Mouse (Mus musculus) neural tube, embryonic 15.5 days (tissue): ENCODE measurements around the gene Arnt2. TPM values are rescaled to one million over a fixed set of nuclear protein-coding genes. Genes with fewer than 3 reads are reported as not detected.

Experiments used
- ATAC-seq: fragments of 200-750 bp; cut with Nextera tagmentation; 2 replicates; pipeline ENCODE4 v1.8.0; 2017; ENCODE audit warnings: mild to moderate bottlenecking, moderate TSS enrichment, moderate library complexity; ENCODE audit not compliant: low FRiP score
- H3K27ac ChIP-seq: fragments of 300-500 bp; sonication (generic); replicated peaks from 2 replicates; pipeline ENCODE4 v1.5.1; 2015; ENCODE audit warnings: mild to moderate bottlenecking, inconsistent platforms
- H3K27me3 ChIP-seq: fragments of 300-500 bp; sonication (generic); replicated peaks from 2 replicates; pipeline ENCODE4 v1.6.1; 2015; ENCODE audit warnings: inconsistent platforms
- H3K36me3 ChIP-seq: fragments of 300-500 bp; sonication (generic); 2 replicates; pipeline ENCODE4 v1.6.1; 2015; ENCODE audit warnings: inconsistent platforms
- H3K4me1 ChIP-seq: fragments of 300-500 bp; sonication (generic); 2 replicates; pipeline ENCODE4 v1.6.1; 2015; ENCODE audit warnings: inconsistent platforms
- H3K4me2 ChIP-seq: fragments of 300-500 bp; sonication (generic); 2 replicates; pipeline ENCODE4 v1.6.1; 2015; ENCODE audit warnings: inconsistent platforms, mild to moderate bottlenecking, moderate library complexity
- H3K4me3 ChIP-seq: fragments of 300-500 bp; sonication (generic); replicated peaks from 2 replicates; pipeline ENCODE4 v1.5.1; 2015; ENCODE audit warnings: mild to moderate bottlenecking, inconsistent platforms
- H3K9ac ChIP-seq: fragments of 300-500 bp; sonication (generic); replicated peaks from 2 replicates; pipeline ENCODE4 v1.6.1; 2015; ENCODE audit warnings: mild to moderate bottlenecking, inconsistent platforms
- H3K9me3 ChIP-seq: fragments of 300-500 bp; sonication (generic); replicated peaks from 2 replicates; pipeline ENCODE4 v1.6.1; 2016; ENCODE audit warnings: inconsistent platforms
- WGBS: fragments of 180-500 bp; shearing (Covaris S2); methylation state at CpG from one replicate; pipeline ENCODE4 v1.1.7; 2015; ENCODE audit warnings: mixed read lengths; 5-methylcytosine and 5-hydroxymethylcytosine counted together
- polyA plus RNA-seq: library from polyadenylated mRNA; unstranded; fragments of >200 nt; fragmentation: Nextera tagmentation; extraction: Ambion mirVana; gene quantifications from 2 replicates; pipeline ENCODE4 v1.2.1, GENCODE M21; 2015

Arnt2 gene
- polyA plus RNA-seq, 1 experiment from 2014 or later = 55.0 TPM

DNA sequence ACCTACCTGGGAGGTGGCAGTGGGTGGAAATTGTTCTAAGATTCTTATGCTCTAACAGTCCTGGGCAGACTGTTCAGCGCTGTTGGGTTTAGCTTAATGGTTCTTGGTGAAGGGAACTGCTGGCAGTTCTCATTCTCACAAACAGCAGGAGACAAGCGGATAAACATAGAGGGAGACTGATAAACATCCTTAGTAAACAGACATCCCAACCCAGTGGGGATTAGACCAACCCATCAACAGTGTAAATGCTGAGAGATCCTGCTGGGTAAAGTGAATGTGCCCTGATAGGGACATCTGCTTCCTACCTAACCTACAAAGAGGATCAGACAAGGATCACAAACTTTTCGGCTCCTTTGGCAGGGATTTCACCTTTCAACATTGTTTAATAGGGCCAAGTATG, 155.7 kb downstream of the Arnt2 start:
- 67% methylated on average over 3 of the region's 3 CpGs for WGBS
- H3K36me3 ChIP-seq = peaks cover 63% of the 10 kb centered on the region

DNA sequence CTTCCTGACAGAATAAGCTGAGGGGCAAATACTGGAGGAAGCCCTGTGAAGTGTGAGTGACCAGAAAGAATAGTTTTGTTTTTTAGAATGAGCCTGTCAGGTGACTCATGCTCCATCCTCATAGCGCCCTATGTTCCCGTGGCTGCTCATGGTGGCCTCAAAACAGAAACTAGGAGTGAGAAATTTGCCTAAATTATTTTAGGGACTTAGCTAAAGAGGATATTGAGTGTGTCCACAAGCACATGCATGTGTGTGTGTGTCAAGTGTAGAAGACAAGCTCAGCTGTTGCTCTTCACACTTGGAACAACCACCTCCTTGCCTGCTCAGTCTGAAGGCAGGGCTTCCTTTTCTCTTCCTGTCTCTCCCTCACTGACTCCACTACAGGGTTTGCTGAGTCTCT, 158.3 kb downstream of the Arnt2 start:
- no peaks in the 10 kb centered on the region for H3K4me1 ChIP-seq
- H3K4me2 ChIP-seq = no peak overlapping the region
- H3K4me3 ChIP-seq = no peak overlapping the region
- no peak overlapping the region for H3K9ac ChIP-seq
- no peaks in the 10 kb centered on the region for H3K27me3 ChIP-seq
- WGBS = 98% methylated on average over 2 of the region's 2 CpGs
- no peak for ATAC-seq
- H3K27ac ChIP-seq = no peak overlapping the region
- H3K36me3 ChIP-seq = peaks cover 65% of the 10 kb centered on the region
- no peaks in the 10 kb centered on the region for H3K9me3 ChIP-seq

More for the DNA sequence above, 155.7 kb downstream of the Arnt2 start:
- H3K4me1 ChIP-seq = no peaks in the 10 kb centered on the region
- H3K9me3 ChIP-seq = no peaks in the 10 kb centered on the region
- no peak for ATAC-seq
- no peak overlapping the region for H3K4me2 ChIP-seq
- no peak overlapping the region for H3K27ac ChIP-seq
- no peaks in the 10 kb centered on the region for H3K27me3 ChIP-seq
- H3K9ac ChIP-seq = no peak overlapping the region
- no peak overlapping the region for H3K4me3 ChIP-seq

DNA sequence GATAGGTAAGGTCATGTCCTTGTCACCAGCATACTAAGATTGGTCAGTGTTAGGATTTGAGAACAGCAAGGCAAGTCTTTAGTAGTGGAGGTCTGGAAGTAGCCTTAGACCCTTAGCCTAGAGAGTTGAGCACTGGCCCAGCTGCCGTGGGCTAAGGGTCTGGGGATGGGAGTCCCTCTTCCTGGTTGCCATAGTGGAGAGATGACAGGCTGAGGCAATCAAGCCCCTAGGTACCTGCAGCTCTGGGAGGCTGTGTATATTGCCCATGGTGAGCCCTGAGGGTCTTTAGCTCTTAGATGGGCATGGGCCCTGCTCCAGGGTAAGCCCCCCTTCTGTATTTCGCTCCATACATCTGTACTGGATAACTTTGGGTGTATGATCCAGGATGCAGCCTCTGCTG, 159.2 kb downstream of the Arnt2 start:
- H3K4me1 ChIP-seq = no peaks in the 10 kb centered on the region
- H3K4me3 ChIP-seq = no peak overlapping the region
- no peak overlapping the region for H3K9ac ChIP-seq
- H3K27me3 ChIP-seq = no peaks in the 10 kb centered on the region
- H3K4me2 ChIP-seq = no peak overlapping the region
- no peaks in the 10 kb centered on the region for H3K9me3 ChIP-seq
- no peak for ATAC-seq
- peaks cover 62% of the 10 kb centered on the region for H3K36me3 ChIP-seq
- H3K27ac ChIP-seq = no peak overlapping the region
- 96% methylated on average over 2 of the region's 2 CpGs for WGBS

DNA sequence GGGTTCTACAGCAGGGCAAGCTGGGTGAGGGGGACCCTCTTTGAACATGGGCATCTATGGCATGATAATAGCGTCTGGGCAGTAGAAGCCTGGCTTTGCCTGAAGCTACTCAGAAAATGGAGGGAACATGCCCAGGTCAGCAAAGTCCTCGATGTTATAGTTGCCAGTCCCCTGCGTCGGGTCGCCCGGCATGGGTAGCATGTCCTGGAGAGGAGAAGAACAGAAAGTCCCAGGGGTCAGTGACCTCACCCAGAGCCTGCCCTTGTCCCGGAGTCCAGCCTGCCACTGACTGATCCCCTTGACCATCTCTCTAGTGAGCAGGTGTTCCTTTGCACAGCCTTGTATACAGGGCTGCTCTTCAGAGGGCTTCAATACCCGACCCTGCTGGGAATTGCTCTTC, 160.0 kb downstream of the Arnt2 start:
- H3K9ac ChIP-seq = no peak overlapping the region
- 85% methylated on average over 8 of the region's 8 CpGs for WGBS
- no peak for ATAC-seq
- no peak overlapping the region for H3K4me2 ChIP-seq
- no peaks in the 10 kb centered on the region for H3K4me1 ChIP-seq
- H3K27me3 ChIP-seq = no peaks in the 10 kb centered on the region
- H3K36me3 ChIP-seq = peaks cover 55% of the 10 kb centered on the region
- no peaks in the 10 kb centered on the region for H3K9me3 ChIP-seq
- H3K27ac ChIP-seq = no peak overlapping the region
- H3K4me3 ChIP-seq = no peak overlapping the region

DNA sequence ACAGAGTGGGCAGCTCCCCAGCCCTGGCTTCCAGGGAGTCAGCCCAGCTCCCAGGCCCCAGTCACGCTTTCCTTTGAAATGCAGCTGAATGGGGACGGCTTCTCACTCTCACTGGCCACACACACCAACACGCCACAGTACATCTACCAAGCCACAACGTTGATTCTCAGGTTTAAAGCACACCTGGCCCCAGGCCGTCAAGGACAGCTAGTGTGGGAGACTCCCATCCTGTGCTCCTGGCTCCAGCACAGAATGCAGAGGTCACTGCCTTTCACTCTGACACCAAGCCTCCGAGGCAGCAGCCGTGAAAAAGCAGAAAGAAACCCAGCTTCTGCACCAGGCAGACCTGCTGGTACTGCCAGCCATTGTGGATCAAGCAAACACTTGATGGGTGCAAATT, 160.6 kb downstream of the Arnt2 start:
- no peak overlapping the region for H3K9ac ChIP-seq
- 57% methylated on average over 7 of the region's 7 CpGs for WGBS
- no peak for ATAC-seq
- no peaks in the 10 kb centered on the region for H3K4me1 ChIP-seq
- peaks cover 49% of the 10 kb centered on the region for H3K36me3 ChIP-seq
- H3K27ac ChIP-seq = no peak overlapping the region
- no peak overlapping the region for H3K4me2 ChIP-seq
- no peak overlapping the region for H3K4me3 ChIP-seq
- no peaks in the 10 kb centered on the region for H3K9me3 ChIP-seq
- no peaks in the 10 kb centered on the region for H3K27me3 ChIP-seq

DNA sequence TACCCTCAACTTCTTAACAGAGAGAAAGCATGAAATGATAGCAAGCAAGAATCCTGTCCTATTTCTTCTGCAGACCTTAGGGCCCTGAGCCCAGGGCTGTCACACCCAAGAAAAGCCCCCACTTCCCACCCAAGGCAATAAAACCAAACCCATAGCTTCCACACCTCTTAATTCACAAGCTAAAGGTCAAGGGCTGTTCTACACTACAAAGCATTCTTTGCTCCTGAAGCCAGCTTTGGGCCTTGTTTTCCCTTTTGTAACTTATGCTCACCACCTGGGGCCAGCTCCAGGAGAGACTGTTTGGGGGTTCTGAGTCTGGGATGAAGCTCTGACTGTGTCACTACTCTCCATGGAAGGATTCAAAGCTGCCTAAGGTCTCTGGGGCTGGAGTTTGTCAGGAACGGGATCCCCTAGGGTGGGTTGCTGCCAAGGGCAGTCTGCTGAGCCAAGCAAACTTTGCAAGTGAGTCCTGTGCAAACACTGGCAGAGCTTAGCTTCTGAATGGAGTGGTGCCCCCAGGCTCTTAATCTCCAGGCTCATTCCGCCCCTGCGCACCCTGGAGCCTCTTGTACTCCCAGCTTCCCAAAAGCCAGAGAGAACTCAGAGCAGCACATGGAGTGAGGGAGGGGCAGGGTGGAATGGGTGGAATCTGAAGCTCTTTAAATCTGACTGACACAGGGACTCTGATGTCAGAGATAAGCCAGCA, 161.9 kb downstream of the Arnt2 start:
- Histone ChIP-seq H3K27me3 (no peaks in the 10 kb centered on the region), H3K9ac (no peak overlapping the region), H3K4me2 (no peak overlapping the region), H3K9me3 (no peaks in the 10 kb centered on the region), H3K4me3 (no peak overlapping the region), H3K36me3 (peaks cover 38% of the 10 kb centered on the region), H3K4me1 (no peaks in the 10 kb centered on the region), H3K27ac (no peak overlapping the region)
- ATAC-seq = no peak
- WGBS = 64% methylated on average over 3 of the region's 3 CpGs

DNA sequence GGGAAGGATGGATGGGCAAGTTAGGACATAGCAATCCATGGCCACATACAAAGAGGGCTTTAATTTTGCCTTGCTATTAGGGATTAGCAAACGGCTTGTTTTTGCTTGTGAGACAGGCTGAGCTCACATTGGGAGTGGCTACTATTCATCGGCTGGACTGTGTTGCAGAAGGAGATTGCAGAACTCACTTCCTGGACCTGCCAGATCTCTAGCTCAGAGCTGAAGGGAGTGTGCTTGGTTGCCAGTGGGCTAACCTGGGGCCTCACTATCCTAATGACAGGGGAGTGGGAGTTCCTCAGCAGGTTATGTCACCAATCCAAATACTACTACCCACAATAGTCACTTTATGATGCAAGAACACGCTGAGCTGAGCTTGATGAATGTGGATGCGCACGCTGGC, 163.1 kb downstream of the Arnt2 start:
- no peak overlapping the region for H3K4me3 ChIP-seq
- ATAC-seq = no peak
- no peaks in the 10 kb centered on the region for H3K4me1 ChIP-seq
- no peak overlapping the region for H3K4me2 ChIP-seq
- no peak overlapping the region for H3K9ac ChIP-seq
- H3K27ac ChIP-seq = no peak overlapping the region
- H3K27me3 ChIP-seq = no peaks in the 10 kb centered on the region
- WGBS = 91% methylated on average over 5 of the region's 5 CpGs
- H3K36me3 ChIP-seq = peaks cover 31% of the 10 kb centered on the region
- no peaks in the 10 kb centered on the region for H3K9me3 ChIP-seq

DNA sequence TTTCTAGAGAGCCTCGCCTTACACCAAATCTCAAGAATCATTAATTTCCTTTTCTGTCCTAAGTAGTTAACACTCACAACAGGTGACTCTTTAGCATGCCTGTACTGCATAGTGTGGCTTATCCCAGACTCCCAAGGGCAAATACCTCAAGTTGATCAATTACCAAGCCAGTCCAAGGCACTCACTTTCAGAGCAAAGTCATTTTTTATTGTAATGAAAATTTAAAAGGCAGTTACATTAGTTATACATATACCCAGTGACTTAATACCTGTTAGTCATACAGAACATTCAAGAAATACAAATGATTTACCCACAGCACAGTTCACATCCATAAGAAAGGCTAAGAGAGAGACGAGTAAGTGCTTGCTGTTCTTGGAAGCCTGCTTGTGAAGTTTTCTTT, 163.9 kb downstream of the Arnt2 start:
- no peak overlapping the region for H3K4me2 ChIP-seq
- H3K9me3 ChIP-seq = no peaks in the 10 kb centered on the region
- H3K27ac ChIP-seq = no peak overlapping the region
- no peak for ATAC-seq
- 78% methylated on average over 2 of the region's 2 CpGs for WGBS
- no peak overlapping the region for H3K9ac ChIP-seq
- no peak overlapping the region for H3K4me3 ChIP-seq
- H3K4me1 ChIP-seq = no peaks in the 10 kb centered on the region
- H3K36me3 ChIP-seq = peaks cover 27% of the 10 kb centered on the region
- H3K27me3 ChIP-seq = no peaks in the 10 kb centered on the region

DNA sequence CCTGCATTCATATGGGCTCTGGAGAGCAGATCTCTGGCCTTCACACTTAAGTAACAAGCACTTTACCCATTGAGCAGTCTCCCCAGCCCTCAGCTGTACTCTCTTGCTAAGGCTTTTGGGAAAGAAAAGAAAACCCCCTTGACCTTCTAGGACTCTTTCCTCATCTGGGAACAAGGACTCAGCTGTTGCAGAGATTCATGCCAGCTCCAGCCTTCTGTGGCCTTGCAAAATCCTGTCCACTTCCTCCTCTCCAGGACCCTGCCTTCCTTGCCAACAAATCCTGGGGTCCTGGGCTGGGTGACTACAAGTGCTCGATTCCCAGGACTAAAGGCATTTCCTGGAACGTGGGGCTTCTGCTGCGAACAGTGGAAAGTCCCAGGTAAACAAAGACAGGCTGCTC, 169.6 kb downstream of the Arnt2 start:
- no peak overlapping the region for H3K27ac ChIP-seq
- no peak for ATAC-seq
- no peak overlapping the region for H3K9ac ChIP-seq
- no peaks in the 10 kb centered on the region for H3K27me3 ChIP-seq
- WGBS = 76% methylated on average over 3 of the region's 3 CpGs
- H3K9me3 ChIP-seq = no peaks in the 10 kb centered on the region
- no peak overlapping the region for H3K4me2 ChIP-seq
- H3K4me1 ChIP-seq = no peaks in the 10 kb centered on the region
- H3K4me3 ChIP-seq = no peak overlapping the region
- no peaks in the 10 kb centered on the region for H3K36me3 ChIP-seq

DNA sequence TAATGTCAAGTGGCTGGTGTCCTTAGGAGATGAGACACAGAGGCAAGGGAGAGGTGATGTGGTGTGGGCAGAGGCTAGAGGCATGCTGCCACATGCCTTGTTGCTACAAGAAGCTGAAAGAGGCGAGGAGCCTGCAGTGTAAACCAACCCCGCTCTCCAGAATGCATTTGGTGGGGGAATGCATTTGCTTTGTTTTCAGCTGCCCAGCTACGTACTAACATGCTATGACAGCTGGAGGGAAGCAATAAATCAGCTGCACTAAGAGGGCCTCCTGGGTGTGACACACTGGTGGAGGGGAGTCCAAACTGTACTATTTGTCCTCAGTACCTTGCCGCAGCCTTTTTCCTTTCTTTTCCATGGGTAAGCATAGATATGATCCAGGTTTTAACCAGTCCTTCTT, 172.3 kb downstream of the Arnt2 start:
- ATAC-seq = no peak
- no peaks in the 10 kb centered on the region for H3K9me3 ChIP-seq
- no peaks in the 10 kb centered on the region for H3K4me1 ChIP-seq
- no peak overlapping the region for H3K27ac ChIP-seq
- no peaks in the 10 kb centered on the region for H3K36me3 ChIP-seq
- H3K27me3 ChIP-seq = no peaks in the 10 kb centered on the region
- no peak overlapping the region for H3K4me2 ChIP-seq
- no peak overlapping the region for H3K4me3 ChIP-seq
- no peak overlapping the region for H3K9ac ChIP-seq
- 50% methylated on average over 4 of the region's 4 CpGs for WGBS

DNA sequence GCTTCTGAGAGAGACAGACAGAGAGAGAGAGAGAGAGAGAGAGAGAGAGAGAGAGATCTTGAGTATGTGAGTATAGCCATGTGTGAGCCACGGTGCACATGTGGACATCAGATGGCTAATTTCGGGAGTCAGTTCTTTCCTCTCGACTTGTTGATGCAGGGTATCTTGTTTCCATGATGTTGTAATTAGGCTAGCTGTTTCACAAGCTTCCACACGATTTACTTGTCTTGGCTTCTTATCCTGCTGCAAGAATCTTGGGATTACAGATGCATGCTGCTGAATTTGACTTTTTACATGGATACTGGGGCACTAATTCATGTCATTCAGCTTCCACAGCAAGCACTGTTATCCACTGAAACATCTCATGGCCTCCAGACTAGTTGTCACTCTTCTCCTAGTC, 178.6 kb downstream of the Arnt2 start:
- no peak overlapping the region for H3K9ac ChIP-seq
- H3K4me2 ChIP-seq = no peak overlapping the region
- H3K4me3 ChIP-seq = no peak overlapping the region
- WGBS = 74% methylated on average over 4 of the region's 4 CpGs
- no peak for ATAC-seq
- H3K36me3 ChIP-seq = no peaks in the 10 kb centered on the region
- H3K4me1 ChIP-seq = no peaks in the 10 kb centered on the region
- no peaks in the 10 kb centered on the region for H3K9me3 ChIP-seq
- H3K27ac ChIP-seq = no peak overlapping the region
- no peaks in the 10 kb centered on the region for H3K27me3 ChIP-seq

DNA sequence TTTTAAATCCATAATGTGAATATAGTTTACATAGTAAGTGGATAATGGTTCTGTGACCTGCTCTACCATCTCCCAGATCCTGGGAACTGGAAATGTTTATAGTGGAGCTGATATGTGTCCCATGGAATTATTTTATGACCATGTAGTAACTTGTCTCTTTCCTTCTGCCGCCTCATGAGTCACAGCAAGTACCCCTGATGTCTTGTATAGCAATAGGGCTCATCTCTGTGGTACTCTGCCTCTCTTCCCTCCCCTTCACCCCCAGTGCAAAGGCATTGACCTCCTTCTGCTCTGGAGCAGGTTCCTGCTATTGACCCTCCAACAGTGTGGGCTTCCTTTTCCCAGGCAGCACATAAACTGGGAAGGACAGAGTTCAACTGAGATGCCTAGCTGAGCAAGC, 182.3 kb downstream of the Arnt2 start:
- no peaks in the 10 kb centered on the region for H3K9me3 ChIP-seq
- H3K27me3 ChIP-seq = no peaks in the 10 kb centered on the region
- H3K4me1 ChIP-seq = no peaks in the 10 kb centered on the region
- 82% methylated on average over 1 of the region's 1 CpGs for WGBS
- no peak overlapping the region for H3K27ac ChIP-seq
- H3K9ac ChIP-seq = no peak overlapping the region
- H3K4me2 ChIP-seq = no peak overlapping the region
- H3K4me3 ChIP-seq = no peak overlapping the region
- H3K36me3 ChIP-seq = no peaks in the 10 kb centered on the region
- ATAC-seq = no peak

DNA sequence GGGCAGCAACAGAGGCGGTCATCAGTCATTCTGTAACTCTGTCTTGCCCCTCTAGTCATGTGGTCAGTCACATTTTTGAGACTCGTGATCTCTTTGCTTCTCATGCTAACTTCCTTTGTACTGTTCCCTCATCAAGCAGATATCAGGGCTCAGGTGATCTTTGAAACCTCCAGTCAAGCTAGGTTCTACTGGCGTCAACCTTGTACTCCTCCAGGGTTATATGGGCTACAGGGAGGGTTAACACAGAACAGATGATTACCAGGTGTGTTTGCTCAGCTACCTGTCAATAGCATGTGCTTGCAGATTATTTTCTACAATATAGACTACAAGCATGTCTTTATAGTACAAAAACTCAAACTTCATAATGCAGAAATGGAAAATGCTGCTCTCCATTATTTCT, 183.1 kb downstream of the Arnt2 start:
- no peak overlapping the region for H3K9ac ChIP-seq
- H3K4me2 ChIP-seq = no peak overlapping the region
- H3K27me3 ChIP-seq = no peaks in the 10 kb centered on the region
- H3K9me3 ChIP-seq = no peaks in the 10 kb centered on the region
- no peaks in the 10 kb centered on the region for H3K36me3 ChIP-seq
- no peak for ATAC-seq
- no peak overlapping the region for H3K27ac ChIP-seq
- no peaks in the 10 kb centered on the region for H3K4me1 ChIP-seq
- 91% methylated on average over 3 of the region's 3 CpGs for WGBS
- no peak overlapping the region for H3K4me3 ChIP-seq
